Mouse (Mus musculus) adrenal gland, postnatal 14 days (tissue): ENCODE results near the gene Zfp661. TPM values are rescaled to one million over a fixed set of nuclear protein-coding genes. Genes with fewer than 3 reads are reported as not detected.
"Not testable (repeated sequence)": the region's sequence is repeated elsewhere in the genome, so short reads cannot be mapped to it uniquely, and the experiment has no call there.

Source experiments
- DNase-seq: peaks from one replicate; pipeline ENCODE4 v3.0.0; 2021; ENCODE audit warnings: mixed read lengths
- long read RNA-seq, 2 experiments: library from polyadenylated mRNA; stranded (forward); transcript quantifications; one replicate each; pipeline ENCODE4 v2.0.0; 2021
- total RNA-seq: library from RNA; stranded (reverse); gene quantifications from 2 replicates; pipeline ENCODE4 v1.2.3, GENCODE M21; 2021

Gene Zfp661
- 2.8 and 4.1 TPM in 2 replicates for total RNA-seq
- long read RNA-seq, experiment 1, partial matches to known transcripts, result 0 of 1 reads
- long read RNA-seq, experiment 1, other reads (novel, unspliced or antisense), result 1 of 1 reads
- long read RNA-seq, experiment 2, partial matches to known transcripts, result 0 of 2 reads
- long read RNA-seq, experiment 2, other reads (novel, unspliced or antisense), result 1 of 2 reads

DNA sequence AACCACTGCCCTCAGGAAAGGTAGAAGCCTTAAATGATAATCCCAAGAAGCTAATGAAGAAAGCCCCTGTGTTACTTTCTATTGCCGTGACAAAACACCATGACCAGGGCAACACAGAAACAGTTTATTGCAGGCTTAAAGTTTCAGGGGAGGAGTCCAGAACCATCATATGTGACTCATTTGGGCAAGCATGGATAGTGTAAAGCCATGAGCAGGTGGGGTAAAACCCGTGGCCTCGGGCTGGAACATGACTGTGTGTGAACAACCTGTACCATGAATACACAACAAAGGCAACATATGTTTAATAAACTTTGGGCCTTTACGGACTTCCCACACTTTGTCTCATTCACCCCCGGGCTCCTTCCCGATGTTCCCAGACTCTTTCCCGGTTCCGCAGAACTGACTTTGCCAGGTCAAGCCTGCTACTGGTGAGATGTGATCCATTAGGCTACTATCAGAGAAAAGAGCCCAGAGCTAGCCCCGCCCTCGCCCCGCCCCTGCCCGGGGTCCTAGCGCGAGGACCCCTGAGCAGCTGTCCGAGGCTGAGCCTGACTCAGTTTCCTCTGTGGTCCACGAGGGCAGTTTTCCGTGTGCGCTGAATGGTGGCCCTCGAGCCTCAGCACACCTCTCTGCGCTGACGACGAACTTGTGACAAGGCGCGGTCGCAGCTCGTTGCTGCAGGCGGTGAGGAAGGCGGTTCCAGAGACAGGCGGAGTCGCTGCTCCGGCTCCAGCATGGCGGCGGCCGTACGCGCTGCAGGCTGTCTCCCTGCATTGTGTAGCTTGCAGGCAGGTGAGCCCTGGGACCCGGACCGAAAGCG lies at the start of gene Zfp661, which contains the start of gene Mrps5:
Gene Zfp661 (minus strand): TSS at position 401 of the 820 bp plus-strand sequence.
Gene Mrps5 (plus strand): TSS at position 529 of the 820 bp plus-strand sequence.
- peak; percentile 91 for DNase-seq

DNA sequence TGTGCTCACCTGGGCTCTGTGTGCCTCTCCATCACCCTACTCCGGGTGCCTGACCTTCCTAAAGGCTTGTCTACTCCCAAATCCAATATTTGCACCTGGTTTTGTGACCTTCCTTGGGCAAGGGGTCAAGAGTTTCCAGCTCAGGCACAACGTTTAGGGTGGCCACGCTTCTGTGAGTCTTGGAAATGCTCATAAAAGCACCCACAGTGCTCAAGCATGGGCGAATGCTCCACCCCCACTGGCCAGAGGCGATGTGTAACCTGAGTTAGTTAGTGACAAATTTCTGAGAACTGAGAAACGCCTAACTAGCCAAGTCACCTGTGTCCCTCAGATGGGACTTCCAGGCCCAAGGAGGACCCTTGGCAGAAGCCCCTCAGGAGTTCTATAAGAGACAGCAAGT lies 48.7 kb upstream of the Zfp661 start:
- DNase-seq, result no peak

DNA sequence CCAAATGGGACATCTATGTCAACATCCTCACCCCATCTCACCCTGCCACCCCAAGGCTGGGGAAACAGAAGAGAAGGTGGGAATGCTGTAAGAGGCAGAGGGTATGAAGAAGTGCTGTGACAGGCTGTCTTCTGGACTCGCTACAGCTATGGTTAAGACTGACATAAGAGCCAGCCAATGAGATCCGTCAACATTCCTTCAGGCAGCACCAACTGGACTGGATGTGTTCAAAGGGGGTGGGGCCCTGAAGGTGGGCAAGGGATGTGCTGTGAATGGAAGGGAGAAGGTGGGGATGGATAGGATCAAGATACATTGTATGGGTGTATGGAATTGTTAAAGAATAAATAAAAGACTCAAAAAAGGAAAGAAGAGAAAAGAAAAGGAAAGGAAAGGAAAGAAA lies 45.7 kb upstream of the Zfp661 start:
- DNase-seq, result no peak

DNA sequence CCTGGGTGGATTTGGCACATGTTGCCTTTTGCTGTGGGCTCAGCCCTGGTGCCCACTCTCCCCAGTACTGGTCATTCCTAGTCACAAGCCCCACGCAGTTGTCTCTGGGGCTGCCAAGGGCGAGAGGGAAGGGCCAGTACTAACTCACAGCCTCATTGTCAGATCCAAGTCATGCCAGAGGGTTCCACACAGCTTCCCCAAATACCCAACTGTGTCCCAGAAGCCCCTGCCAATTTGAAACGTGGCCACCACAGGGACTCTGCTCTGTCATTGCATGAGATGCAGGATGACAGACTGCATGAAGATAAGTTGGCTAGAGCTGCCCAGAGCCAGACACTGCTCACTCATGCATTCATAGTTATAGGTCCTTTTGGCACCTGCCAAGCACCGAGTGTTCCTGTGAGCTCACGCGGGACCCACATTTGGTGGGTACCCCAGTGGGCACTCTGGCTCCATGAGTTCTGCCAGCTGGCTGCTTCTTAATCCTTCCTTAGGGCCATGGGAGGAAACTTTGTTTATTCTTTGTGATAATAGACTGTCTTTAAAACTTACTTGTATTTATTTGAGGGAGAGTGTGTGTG lies 41.2 kb upstream of the Zfp661 start:
- DNase-seq, result no peak

DNA sequence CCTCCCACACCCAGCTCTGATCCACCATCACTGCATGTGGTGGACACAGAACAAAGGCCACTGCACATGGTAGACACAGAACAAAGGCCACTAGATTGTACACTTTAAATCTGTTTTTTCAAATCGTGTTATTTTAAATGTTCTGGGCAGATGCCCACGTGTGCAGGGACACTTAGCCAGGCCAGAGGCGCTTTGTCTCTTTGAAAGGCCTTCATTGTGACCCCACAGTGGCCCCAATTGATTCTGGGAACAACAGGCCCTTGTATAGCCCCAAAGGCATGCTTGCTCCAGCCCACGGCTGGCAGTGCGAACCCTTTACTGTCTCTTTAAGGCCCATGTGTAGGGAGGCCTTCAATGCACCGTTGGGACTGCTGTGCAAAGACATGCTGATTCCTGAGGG lies 40.5 kb upstream of the Zfp661 start:
- DNase-seq, result no peak

DNA sequence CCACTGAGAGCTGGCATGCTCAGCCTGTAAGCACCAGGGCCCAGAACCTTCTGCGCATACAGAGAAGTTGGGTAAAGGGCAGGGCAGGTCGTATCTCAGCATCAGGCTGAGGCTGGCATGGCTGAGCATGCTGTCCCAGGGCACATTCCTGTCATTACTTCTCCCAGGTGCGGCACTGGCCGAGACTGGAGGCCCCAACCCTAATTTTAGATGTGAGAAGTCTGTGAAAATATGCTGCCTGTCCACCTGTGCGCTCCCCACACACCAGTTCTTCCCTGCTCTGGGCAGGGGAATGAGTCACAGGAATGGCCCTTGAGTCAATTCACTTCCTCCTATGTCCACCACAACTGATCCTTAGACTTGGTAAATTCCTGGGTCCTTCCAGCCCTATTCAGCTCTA lies 38.8 kb upstream of the Zfp661 start:
- no peak for DNase-seq

DNA sequence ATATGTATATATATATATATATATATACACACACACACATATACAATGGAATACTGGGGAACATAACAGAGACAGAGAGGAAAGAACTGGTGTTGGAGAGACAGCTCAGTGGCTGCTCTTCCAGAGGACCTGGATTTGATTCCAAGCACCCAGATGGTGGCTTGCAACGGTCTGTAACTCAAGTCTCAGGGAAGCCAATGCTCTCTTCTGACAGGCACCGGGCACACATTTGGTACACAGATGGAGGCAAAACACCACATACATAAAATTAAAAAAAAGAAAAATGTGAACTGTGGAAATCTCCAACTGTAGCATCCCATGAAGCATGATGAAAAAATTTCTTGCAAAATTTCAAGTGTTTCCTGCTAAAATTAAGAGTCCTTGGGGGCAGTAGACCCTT lies 37.9 kb upstream of the Zfp661 start:
- DNase-seq, result no peak

DNA sequence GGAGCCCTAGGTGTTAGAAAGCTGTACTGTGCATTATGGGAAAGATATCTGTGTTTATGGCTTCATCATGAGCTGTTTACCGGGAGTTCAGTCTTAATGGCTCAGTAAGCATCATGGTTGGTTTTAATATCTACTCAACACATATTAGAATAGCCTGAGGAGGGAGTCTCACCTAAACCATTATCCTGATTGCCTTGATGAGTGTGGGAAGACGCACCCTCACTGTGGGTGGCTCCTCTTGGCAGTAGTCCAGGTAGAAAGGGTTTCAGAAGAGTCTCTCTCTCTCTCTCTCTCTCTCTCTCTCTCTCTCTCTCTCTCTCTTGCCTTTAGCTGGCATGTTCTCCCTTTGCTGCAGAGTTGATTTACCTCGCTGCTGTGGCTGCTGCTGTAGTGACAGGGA lies 35.2 kb upstream of the Zfp661 start:
- DNase-seq, result no peak

DNA sequence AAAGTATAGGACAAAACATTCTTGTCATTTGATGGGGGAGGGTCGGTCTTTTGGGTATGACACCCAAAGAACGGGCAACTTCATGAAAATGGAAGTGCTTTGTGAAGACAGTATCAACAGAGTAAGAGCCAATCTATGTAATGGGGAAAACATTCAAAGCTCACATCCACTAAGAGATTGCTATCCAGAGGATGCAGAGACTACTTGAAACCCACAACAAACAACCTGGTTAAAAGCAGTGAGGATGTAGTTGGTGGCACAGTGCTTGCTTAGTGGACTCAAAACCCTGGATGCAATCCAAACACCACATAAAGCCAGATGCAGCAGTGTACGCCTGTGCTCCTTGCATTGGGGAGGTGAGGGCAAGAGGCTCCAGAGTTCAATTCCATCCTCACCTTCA lies 32.4 kb upstream of the Zfp661 start:
- DNase-seq, result no peak

DNA sequence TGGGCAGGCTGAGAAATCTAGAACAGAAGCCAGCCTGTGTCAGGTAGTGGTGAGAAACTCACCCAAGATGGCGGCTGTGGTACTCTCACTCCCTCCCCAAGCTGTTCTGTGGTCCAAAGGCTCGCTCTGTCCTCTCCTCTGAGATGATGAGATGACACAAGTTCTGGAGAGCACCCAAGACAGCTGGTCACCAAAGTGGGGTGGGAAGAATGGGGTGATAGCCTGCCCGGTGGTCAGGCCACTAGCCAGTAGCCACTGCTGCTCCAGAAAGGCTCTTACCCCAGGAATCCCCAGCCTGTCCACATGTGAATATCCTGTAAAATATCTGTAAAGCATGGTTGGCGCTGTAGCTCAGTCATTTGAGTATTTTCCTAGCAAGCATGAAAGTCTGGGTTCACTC lies 25.4 kb upstream of the Zfp661 start:
- no peak for DNase-seq

DNA sequence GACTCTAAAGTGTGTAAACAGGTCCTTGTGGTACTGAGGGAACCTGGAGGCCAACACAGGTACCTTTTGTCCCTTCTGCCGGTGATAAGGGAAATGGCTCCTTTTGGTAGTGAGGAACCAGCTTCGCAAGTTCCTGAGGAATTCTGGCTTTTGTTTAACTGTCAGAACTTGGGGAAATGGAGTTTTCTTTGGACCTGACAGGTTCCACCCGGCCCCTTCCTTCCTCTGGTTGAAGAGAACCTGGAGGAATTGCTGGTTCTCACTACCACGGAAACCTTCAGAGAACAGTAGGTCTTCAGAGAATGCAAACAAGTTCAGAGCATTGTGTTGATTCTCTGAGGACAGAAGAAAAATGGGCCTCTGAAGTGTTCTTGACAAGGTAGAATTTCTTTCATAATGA lies 24.5 kb upstream of the Zfp661 start:
- no peak for DNase-seq

DNA sequence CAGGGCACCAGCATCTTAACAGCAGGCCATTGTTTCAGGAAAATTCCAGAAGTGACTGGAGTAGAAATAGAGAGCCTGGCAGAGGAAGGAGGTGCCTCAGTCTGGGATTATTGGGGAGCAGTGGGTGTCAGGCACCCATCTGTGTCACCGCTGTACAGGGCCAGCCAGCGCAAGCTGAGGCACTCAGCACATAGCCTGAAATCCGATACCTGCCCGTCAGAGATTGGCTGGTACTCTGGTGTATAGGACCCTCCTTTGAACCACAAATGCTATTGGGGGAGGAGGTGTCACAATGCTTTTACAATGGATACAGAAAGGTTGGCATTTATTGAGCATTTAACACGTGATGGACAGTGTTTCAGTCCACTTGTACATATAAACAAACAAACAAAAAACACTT lies 22.1 kb upstream of the Zfp661 start:
- DNase-seq, result no peak

DNA sequence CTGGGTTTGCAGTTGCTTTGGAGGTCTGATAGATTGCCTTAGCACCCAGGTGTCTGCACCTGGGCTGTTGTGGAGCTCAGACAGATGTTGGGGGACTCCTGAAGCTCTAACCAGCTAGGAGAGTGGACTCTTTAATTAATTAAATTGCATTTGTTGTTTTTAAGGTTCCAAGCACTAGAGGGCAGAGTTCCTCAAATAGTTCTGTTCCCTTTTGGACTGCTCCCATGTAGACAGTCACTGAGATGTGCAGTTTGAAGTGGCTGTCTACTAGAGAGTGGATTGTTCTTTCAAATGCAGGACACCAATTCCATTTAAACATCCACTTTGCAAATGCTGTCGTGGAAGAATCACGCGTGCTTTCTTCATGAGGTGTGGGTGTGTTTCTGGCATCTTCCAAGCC lies 21.3 kb upstream of the Zfp661 start:
- DNase-seq, result no peak

DNA sequence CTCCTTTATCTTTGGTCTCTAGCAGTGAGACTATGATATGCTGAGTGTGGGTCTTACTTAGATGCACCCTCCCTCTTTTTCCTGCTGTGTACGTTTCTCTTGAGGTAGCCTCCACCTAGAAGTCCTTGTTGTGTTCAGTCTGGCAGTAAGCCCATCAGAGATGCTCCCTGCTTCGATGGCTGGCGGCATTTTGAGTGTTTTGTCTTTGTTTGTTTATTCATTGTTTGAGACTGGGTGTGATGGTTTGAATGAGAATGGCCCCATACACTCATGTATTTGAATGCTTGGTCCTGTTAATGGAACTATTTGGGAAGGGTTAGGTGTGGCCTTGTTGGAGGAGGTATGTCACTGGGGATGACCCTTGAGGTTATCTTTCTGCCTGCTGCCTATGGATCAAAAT lies 18.3 kb upstream of the Zfp661 start:
- no peak for DNase-seq

DNA sequence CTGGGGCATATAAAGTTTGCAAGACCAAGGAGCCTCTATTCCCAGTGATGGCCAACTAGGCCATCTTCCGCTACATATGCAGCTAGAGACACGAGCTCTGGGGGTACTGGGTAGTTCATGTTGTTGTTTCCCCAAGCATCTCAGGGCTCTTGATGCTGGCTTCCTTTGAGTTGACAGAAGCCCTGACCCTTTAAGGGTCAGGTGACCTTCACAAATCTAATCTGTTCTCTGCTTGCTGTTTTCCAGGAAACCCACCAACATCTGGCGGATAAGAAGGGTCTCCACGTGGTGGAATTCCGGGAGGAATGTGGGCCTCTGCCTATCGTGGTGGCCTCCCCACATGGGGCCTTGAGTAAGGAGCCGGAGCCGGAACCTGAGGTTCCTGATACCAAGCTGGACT lies 16.5 kb upstream of the Zfp661 start:
- not testable (repeated sequence) for DNase-seq

DNA sequence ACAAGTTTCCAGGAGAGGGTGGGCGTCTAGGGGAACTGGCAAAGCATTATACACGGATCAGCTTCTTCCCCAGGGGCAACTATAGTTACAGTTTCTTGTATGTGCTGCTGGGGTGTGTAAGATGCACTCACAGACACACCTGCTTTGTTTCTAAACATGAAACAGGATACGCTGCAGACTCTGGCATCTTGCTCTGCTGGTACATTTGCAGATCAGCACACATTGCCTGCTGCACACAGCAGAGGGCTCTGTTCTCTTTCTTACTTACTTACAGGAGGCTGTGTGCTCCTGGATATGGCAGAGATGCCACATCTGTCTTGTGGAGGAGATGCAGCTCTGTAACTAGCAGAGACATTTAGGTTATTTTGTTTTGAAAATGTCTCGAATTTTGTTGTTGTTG lies 3.9 kb upstream of the Zfp661 start:
- no peak for DNase-seq

DNA sequence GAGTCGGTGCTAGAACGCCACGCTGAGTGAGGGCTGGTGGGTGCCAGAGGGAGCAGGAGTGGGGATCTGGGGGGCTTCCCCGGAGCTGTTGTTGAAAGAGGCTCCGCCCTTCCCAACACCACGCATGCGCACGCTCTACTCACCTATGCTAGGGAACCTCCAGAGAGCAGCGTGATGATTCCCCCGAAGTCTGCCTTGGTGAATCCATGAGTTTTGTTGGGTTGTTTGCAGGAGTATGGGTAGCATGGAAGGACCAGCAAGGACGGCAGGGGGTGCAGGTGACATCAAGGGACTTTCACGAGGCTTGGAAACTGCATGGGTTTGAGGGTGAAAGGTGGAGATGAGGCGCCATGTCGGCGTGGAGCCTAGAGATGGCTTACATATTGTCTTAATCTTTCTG lies 3.3 kb upstream of the Zfp661 start:
- DNase-seq, result no peak

DNA sequence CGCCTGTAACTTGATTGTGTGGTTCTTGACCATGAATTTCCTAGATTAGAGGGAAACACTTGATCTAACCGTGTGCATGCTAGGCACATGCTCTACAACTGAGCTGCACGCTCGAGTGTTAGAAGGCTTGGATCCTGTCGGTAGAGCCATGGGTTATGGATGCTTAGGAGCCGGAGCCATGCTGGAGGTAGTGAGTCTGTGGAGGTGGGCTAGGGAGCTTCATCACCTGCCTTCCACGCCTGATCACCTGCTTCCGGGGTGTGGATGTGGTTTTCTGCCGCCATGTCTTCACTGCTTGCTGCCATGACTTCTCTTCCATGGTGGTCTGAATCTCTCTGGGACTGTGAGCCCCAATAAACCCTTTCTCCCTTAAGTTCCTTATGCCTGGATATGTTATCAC lies 2.0 kb upstream of the Zfp661 start:
- no peak for DNase-seq

DNA sequence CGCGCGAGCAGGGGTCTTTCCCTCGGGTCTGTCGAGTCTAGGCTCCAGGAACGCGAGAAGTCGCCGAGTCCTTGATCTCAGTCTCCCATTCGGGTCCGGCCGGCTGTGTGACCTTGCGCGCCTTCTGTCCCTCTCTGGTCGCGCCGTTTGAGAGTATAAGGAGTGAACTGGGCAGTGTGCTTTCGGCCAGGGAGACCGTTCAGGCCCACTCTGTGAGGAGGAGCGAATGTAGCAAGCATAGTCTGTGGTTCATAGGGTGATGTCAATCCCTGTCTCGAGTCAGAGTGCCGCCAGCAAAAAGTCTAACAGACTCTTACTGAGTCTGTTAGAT lies 585 bp upstream of the Zfp661 start:
- DNase-seq, result no peak

DNA sequence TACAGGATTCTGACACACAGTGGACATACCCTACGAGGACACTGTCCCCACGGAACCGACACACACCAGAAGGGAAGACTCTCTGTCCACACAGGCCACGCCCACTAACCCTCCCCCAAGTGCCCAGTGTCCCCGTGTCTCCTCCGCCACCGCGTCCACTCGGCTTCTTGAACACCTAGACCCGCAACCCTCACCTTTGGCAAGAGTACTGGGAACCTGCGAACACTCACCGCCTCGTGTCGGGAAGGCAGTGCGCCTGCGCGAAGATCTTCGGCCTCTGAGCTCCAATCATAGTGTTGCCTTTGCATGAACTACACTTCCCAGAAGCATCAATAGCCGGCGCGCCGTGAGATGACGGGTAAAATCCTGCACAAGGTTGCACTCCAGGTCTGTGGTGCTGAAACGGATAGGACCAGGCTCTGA lies 2.4 kb downstream of the Zfp661 start:
- peak; percentile 95 for DNase-seq

DNA sequence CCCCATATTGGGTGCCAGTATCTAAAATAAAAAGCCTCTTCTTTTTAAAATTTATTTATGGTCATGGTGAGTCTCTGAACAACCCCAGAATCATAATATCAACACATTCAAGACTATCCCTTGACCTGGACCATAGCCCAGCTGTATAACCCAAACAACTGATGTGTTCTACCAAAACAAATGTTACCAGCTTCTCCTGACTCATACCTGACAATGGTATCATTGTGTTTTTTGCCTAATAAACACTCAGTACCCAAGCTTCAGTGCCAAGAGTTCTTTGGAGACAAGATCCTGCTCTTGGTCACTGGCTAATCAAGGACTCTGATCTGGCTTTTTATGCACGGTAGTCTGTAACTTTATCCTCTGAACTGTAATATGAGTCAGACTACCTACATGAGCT lies 13.6 kb downstream of the Zfp661 start:
- no peak for DNase-seq

DNA sequence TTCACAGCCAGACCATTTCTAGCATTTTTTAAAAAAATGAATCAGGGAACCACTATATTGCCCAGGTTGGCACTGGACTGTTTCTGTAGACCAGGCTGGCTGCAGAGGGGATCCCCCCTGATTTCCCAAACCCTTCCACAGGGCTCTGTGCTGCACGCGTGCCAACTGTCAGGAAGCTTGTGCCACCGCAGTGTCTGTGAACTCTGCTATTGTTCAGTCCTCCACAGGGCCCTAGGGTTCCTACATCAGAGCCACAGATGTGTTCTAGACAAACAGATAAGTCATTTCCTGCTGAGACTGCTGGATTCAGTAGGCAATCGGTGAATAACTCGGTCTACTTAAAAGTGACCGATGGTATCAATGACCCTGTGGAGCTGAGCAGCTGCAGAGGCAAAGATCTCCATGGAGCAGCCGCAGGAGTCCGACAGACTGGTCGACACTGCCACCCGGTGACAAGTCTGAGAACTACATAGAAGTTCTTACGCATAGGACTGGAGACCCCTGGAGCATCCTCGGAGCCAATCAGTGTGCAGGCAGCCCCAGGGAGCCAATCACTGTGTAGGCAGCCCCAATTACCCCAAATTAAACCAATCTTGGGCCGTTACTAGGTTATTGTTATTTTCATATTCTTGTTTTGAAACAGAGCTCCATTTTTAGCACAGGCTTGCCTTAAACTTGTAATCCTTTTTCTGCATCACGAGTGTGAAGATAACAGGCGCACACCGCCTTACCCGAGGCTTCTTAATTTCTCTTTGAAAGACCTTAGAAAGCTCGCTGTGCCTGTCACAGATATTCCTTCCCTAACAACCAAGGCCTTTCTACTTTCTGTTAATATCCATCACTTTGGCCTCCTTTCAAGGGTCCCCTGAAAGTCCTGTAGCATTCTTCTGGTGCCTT lies 27.6 kb downstream of the Zfp661 start:
- DNase-seq, result peak; percentile 88

DNA sequence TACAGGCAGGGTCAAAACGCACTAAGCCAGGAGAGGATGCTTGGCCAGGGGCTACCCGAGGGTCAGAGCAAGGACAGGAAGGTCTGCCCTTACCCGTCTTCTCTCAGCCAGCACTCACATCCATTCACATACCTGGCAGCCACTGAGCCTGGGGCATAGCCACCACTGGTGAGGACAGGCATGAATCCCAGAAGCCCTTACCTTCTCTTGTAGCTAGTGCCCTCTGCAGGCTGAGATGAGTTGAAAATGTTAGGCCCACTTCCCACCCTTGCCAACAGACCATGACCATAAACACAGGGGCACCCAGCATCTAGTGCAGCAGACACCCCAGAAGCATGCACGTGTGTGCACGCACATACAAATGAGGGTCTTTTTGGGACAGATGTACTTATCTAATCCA lies 35.8 kb downstream of the Zfp661 start:
- DNase-seq, result peak; percentile 24
